Mouse (Mus musculus) heart, postnatal 36 days (tissue): ENCODE measurements around the gene Gm45713. TPM values are rescaled to one million over a fixed set of nuclear protein-coding genes. Genes with fewer than 3 reads are reported as not detected.
"Not testable (repeated sequence)": the region's sequence is repeated elsewhere in the genome, so short reads cannot be mapped to it uniquely, and the experiment has no call there.

ENCODE experiments used
- DNase-seq, 2 experiments: peaks; one replicate each; pipeline ENCODE4 v3.0.0; 2021 to 2022
- intact Hi-C: fragments of 180-260 bp; cut with DNase I; formaldehyde crosslinking; loops from one replicate; pipeline ENCODE4 v1.15.1; 2025
- total RNA-seq, 2 experiments: library from RNA; stranded (reverse); gene quantifications; 2 replicates each; pipeline ENCODE4 v1.2.3; 2021

The Gm45713 gene
- total RNA-seq, 2 experiments from 2014 or later, result not detected

GRCm38 (mm10) chr7:45126147-45126843 lies 9.7 kb downstream of the Gm45713 start:
- intact Hi-C loops, result no loop called here

GRCm38 (mm10) chr7:45125649-45126048 lies 10.4 kb downstream of the Gm45713 start:
- intact Hi-C loops, result not testable (repeated sequence)

More at GRCm38 (mm10) chr7:45126147-45126843, 9.7 kb downstream of the Gm45713 start:
- no peak for DNase-seq

GRCm38 (mm10) chr7:45125144-45125600 lies 10.9 kb downstream of the Gm45713 start:
- intact Hi-C loops, result no loop called here
- DNase-seq, result no peak

More at GRCm38 (mm10) chr7:45125649-45126048, 10.4 kb downstream of the Gm45713 start:
- DNase-seq, result not testable (repeated sequence)

- intact Hi-C loops, result loop anchor here (5.0 kb wide), 3 partner anchors 42 to 142 kb away; partner anchors contain the start of genes Rras and Scaf1
- DNase-seq, result peak; percentile 97 to 98
Observed at GRCm38 (mm10) chr7:45124224-45125143, 11.5 kb downstream of the Gm45713 start, which contains the start of gene Rps11. Rps11 (minus strand) TSS chr7:45124439.

- no peak for DNase-seq
- intact Hi-C loops, result loop anchor here (5.0 kb wide), 3 partner anchors 41 to 141 kb away; partner anchors contain the start of genes Rras and Scaf1
Observed at GRCm38 (mm10) chr7:45123186-45123570, 12.9 kb downstream of the Gm45713 start.

GRCm38 (mm10) chr7:45122561-45123185 lies 13.4 kb downstream of the Gm45713 start:
- DNase-seq, result no peak
- intact Hi-C loops, result loop anchor here (5.0 kb wide), 3 partner anchors 40 to 140 kb away; partner anchors contain the start of genes Rras and Scaf1

GRCm38 (mm10) chr7:45121966-45122365 lies 14.1 kb downstream of the Gm45713 start:
- intact Hi-C loops, result loop anchor here (2.0 to 5.0 kb wide), 4 partner anchors 19 to 140 kb away; partner anchors contain the start of genes Fcgrt, Rras and Scaf1
- DNase-seq, result no peak

GRCm38 (mm10) chr7:45121404-45121803 lies 14.6 kb downstream of the Gm45713 start:
- intact Hi-C loops, result loop anchor here (2.0 to 5.0 kb wide), 4 partner anchors 19 to 139 kb away; partner anchors contain the start of genes Fcgrt, Rras and Scaf1
- DNase-seq, result peak; percentile 68 to 71

- intact Hi-C loops, result loop anchor here (2.0 to 5.0 kb wide), 4 partner anchors 17 to 138 kb away; partner anchors contain the start of genes Fcgrt, Rras and Scaf1
- no peak for DNase-seq
Observed at GRCm38 (mm10) chr7:45119780-45120709, 16.0 kb downstream of the Gm45713 start.

GRCm38 (mm10) chr7:45118336-45118735 lies 17.7 kb downstream of the Gm45713 start:
- no peak for DNase-seq
- intact Hi-C loops, result no loop called here

- DNase-seq, result no peak
- intact Hi-C loops, result no loop called here
Observed at GRCm38 (mm10) chr7:45117566-45117965, 18.5 kb downstream of the Gm45713 start.

- intact Hi-C loops, result no loop called here
- no peak for DNase-seq
Observed at GRCm38 (mm10) chr7:45113476-45113875, 22.6 kb downstream of the Gm45713 start.

- intact Hi-C loops, result no loop called here
- DNase-seq, result no peak
Observed at GRCm38 (mm10) chr7:45112529-45112928, 23.5 kb downstream of the Gm45713 start.

- DNase-seq, result no peak
- intact Hi-C loops, result no loop called here
Observed at GRCm38 (mm10) chr7:45111940-45112339, 24.1 kb downstream of the Gm45713 start.

GRCm38 (mm10) chr7:45110089-45110488 lies 25.9 kb downstream of the Gm45713 start:
- intact Hi-C loops, DNase-seq: not testable (repeated sequence)

GRCm38 (mm10) chr7:45107052-45107645 lies 28.9 kb downstream of the Gm45713 start:
- DNase-seq, result no peak
- intact Hi-C loops, result no loop called here

- no peak for DNase-seq
- intact Hi-C loops, result no loop called here
Observed at GRCm38 (mm10) chr7:45106441-45106840, 29.6 kb downstream of the Gm45713 start.

GRCm38 (mm10) chr7:45105491-45105890 lies 30.5 kb downstream of the Gm45713 start:
- intact Hi-C loops, result no loop called here

GRCm38 (mm10) chr7:45104941-45105340 lies 31.1 kb downstream of the Gm45713 start:
- DNase-seq, result no peak
- intact Hi-C loops, result no loop called here

More at GRCm38 (mm10) chr7:45105491-45105890, 30.5 kb downstream of the Gm45713 start:
- no peak for DNase-seq
